Mouse (Mus musculus) MEL (cell line): ENCODE data around the gene Myo15b. TPM values are rescaled to one million over a fixed set of nuclear protein-coding genes. Genes with fewer than 3 reads are reported as not detected.
A peak's percentile ranks its signal among the peaks of the same experiment; 100 is the strongest.

Source experiments
- DNase-seq: peaks from one replicate; pipeline ENCODE4 v3.0.0; 2011; ENCODE audit warnings: low read depth, low spot score
- H3K27ac ChIP-seq: 2 replicates; pipeline ENCODE4 v1.5.1; 2012; ENCODE audit warnings: low read depth, mild to moderate bottlenecking, control low read depth, low read length, moderate library complexity; ENCODE audit not compliant: control insufficient read depth
- H3K27me3 ChIP-seq, 2 experiments: fragments of 150-350 bp in 1 of 2; sonication (generic) in 1 of 2; 2 replicates each; pipeline ENCODE4 v1.6.1; 2012; ENCODE audit warnings: low read length in 2 of 2, mild to moderate bottlenecking in 2 of 2, improper control_type of control experiment in 1 of 2, moderate library complexity in 1 of 2; ENCODE audit not compliant: insufficient read depth in 2 of 2, control insufficient read depth in 1 of 2
- H3K36me3 ChIP-seq, 2 experiments: 2 replicates each; pipeline ENCODE4 v1.6.1; 2012 to 2014; ENCODE audit warnings: low read length in 2 of 2, improper control_type of control experiment in 1 of 2, inconsistent platforms in 1 of 2, mild to moderate bottlenecking in 1 of 2; ENCODE audit not compliant: insufficient read depth in 2 of 2, control insufficient read depth in 1 of 2
- H3K4me1 ChIP-seq, 2 experiments: fragments of 150-350 bp in 1 of 2; sonication (generic) in 1 of 2; 2 replicates each; pipeline ENCODE4 v1.6.1; 2012; ENCODE audit warnings: low read length in 2 of 2, improper control_type of control experiment in 1 of 2, mild to moderate bottlenecking in 1 of 2; ENCODE audit not compliant: insufficient read depth in 2 of 2, control insufficient read depth in 1 of 2
- H3K4me3 ChIP-seq, 2 experiments: fragments of 150-350 bp in 1 of 2; sonication (generic) in 1 of 2; 2 replicates each; pipeline ENCODE4 v1.5.1; 2012; ENCODE audit warnings: low read depth in 2 of 2, low read length in 2 of 2, mild to moderate bottlenecking in 2 of 2, moderate library complexity in 2 of 2, control low read depth in 1 of 2, improper control_type of control experiment in 1 of 2; ENCODE audit not compliant: control insufficient read depth in 1 of 2, insufficient read depth in 1 of 2
- H3K79me2 ChIP-seq: 2 replicates; pipeline ENCODE4 v1.6.1; 2012; ENCODE audit warnings: mild to moderate bottlenecking, low read length, moderate library complexity; ENCODE audit not compliant: control insufficient read depth, poor library complexity, insufficient read depth
- H3K9ac ChIP-seq: 2 replicates; pipeline ENCODE4 v1.6.1; 2012; ENCODE audit warnings: low read depth, mild to moderate bottlenecking, control low read depth, low read length, moderate library complexity; ENCODE audit not compliant: control insufficient read depth, poor library complexity, severe bottlenecking
- H3K9me3 ChIP-seq: fragments of 150-350 bp; sonication (generic); replicated peaks from 2 replicates; pipeline ENCODE4 v1.6.1; 2012; ENCODE audit warnings: mild to moderate bottlenecking, low read length, improper control_type of control experiment, moderate library complexity; ENCODE audit not compliant: insufficient read depth
- BHLHE40 ChIP-seq: IDR thresholded peaks from 2 replicates; pipeline ENCODE4 v1.6.1; 2012; ENCODE audit warnings: low read depth, mild to moderate bottlenecking, inconsistent platforms, low read length, improper control_type of control experiment, borderline replicate concordance
- CHD1 ChIP-seq: IDR thresholded peaks from 2 replicates; pipeline ENCODE4 v1.6.1; 2012; ENCODE audit warnings: low read depth, mild to moderate bottlenecking, inconsistent platforms, low read length, improper control_type of control experiment
- CHD2 ChIP-seq: IDR thresholded peaks from 2 replicates; pipeline ENCODE4 v1.6.1; 2011; ENCODE audit warnings: low read length, improper control_type of control experiment
- CTCF ChIP-seq, 3 experiments: IDR thresholded peaks in 2 of 3; conservative IDR thresholded peaks in 1 of 3; 2 replicates each; pipeline ENCODE4 v1.5.1; 2011 to 2012; ENCODE audit warnings: low read length in 3 of 3, low read depth in 2 of 3, mild to moderate bottlenecking in 2 of 3, improper control_type of control experiment in 1 of 3, inconsistent platforms in 1 of 3, mixed read lengths in 1 of 3, moderate library complexity in 1 of 3; ENCODE audit not compliant: control insufficient read depth in 1 of 3, insufficient read depth in 1 of 3, poor library complexity in 1 of 3, severe bottlenecking in 1 of 3
- EP300 ChIP-seq, 2 experiments: IDR thresholded peaks; 2 replicates each; pipeline ENCODE4 v1.6.1; 2011; ENCODE audit warnings: improper control_type of control experiment in 2 of 2, low read length in 2 of 2, low read depth in 1 of 2, mild to moderate bottlenecking in 1 of 2
- ETS1 ChIP-seq: IDR thresholded peaks from 2 replicates; pipeline ENCODE4 v1.6.1; 2012; ENCODE audit warnings: low read depth, mild to moderate bottlenecking, inconsistent platforms, low read length, improper control_type of control experiment, moderate library complexity
- GABPA ChIP-seq: IDR thresholded peaks from 2 replicates; pipeline ENCODE4 v1.6.1; 2012; ENCODE audit warnings: low read depth, mild to moderate bottlenecking, inconsistent platforms, low read length, improper control_type of control experiment, moderate library complexity
- GATA1 ChIP-seq: IDR thresholded peaks from 2 replicates; pipeline ENCODE4 v1.6.1; 2011; ENCODE audit warnings: low read depth, low read length, improper control_type of control experiment
- HCFC1 ChIP-seq: IDR thresholded peaks from 2 replicates; pipeline ENCODE4 v1.6.1; 2012; ENCODE audit warnings: low read depth, mild to moderate bottlenecking, inconsistent platforms, low read length, improper control_type of control experiment, moderate library complexity
- JUND ChIP-seq: IDR thresholded peaks from 2 replicates; pipeline ENCODE4 v1.6.1; 2011; ENCODE audit warnings: low read depth, mild to moderate bottlenecking, improper control_type of control experiment, low read length
- KAT2A ChIP-seq: conservative IDR thresholded peaks from 2 replicates; pipeline ENCODE4 v1.6.1; 2012; ENCODE audit warnings: low read depth, low read length, improper control_type of control experiment, inconsistent platforms
- MAX ChIP-seq: IDR thresholded peaks from 2 replicates; pipeline ENCODE4 v1.6.1; 2011; ENCODE audit warnings: low read length, improper control_type of control experiment
- MAZ ChIP-seq: IDR thresholded peaks from 2 replicates; pipeline ENCODE4 v1.6.1; 2012; ENCODE audit warnings: low read depth, mild to moderate bottlenecking, inconsistent platforms, low read length, improper control_type of control experiment
- MEF2A ChIP-seq: IDR thresholded peaks from 2 replicates; pipeline ENCODE4 v1.6.1; 2014; ENCODE audit warnings: low read depth, mild to moderate bottlenecking, inconsistent platforms, low read length, improper control_type of control experiment; ENCODE audit not compliant: poor library complexity, insufficient replicate concordance, severe bottlenecking; ENCODE audit errors: extremely low read depth
- MXI1 ChIP-seq: IDR thresholded peaks from 2 replicates; pipeline ENCODE4 v1.6.1; 2011; ENCODE audit warnings: mild to moderate bottlenecking, low read depth, low read length, improper control_type of control experiment
- MYB ChIP-seq: IDR thresholded peaks from 2 replicates; pipeline ENCODE4 v1.6.1; 2011; ENCODE audit warnings: mild to moderate bottlenecking, low read depth, low read length, improper control_type of control experiment
- MYC ChIP-seq: IDR thresholded peaks from 2 replicates; pipeline ENCODE4 v1.6.1; 2011; ENCODE audit warnings: low read depth, mild to moderate bottlenecking, low read length, improper control_type of control experiment, moderate library complexity
- NELFE ChIP-seq: IDR thresholded peaks from 2 replicates; pipeline ENCODE4 v1.6.1; 2011; ENCODE audit warnings: low read depth, low read length, improper control_type of control experiment
- NRF1 ChIP-seq: IDR thresholded peaks from 2 replicates; pipeline ENCODE4 v1.6.1; 2014; ENCODE audit warnings: low read depth, mild to moderate bottlenecking, inconsistent platforms, low read length, improper control_type of control experiment, moderate library complexity; ENCODE audit not compliant: poor library complexity, insufficient read depth, severe bottlenecking
- POLR2AphosphoS5 ChIP-seq: IDR thresholded peaks from 2 replicates; pipeline ENCODE4 v1.6.1; 2012; ENCODE audit warnings: low read depth, borderline replicate concordance, mild to moderate bottlenecking, inconsistent platforms, low read length, moderate library complexity, mixed read lengths
- RAD21 ChIP-seq: IDR thresholded peaks from 2 replicates; pipeline ENCODE4 v1.6.1; 2011; ENCODE audit warnings: mild to moderate bottlenecking, low read depth, low read length, improper control_type of control experiment
- RCOR1 ChIP-seq: IDR thresholded peaks from 2 replicates; pipeline ENCODE4 v1.6.1; 2012; ENCODE audit warnings: low read depth, mild to moderate bottlenecking, inconsistent platforms, low read length, improper control_type of control experiment
- SIN3A ChIP-seq: IDR thresholded peaks from 2 replicates; pipeline ENCODE4 v1.6.1; 2012; ENCODE audit warnings: low read length, improper control_type of control experiment, inconsistent platforms
- SMC3 ChIP-seq: IDR thresholded peaks from 2 replicates; pipeline ENCODE4 v1.6.1; 2011; ENCODE audit warnings: low read depth, low read length, improper control_type of control experiment
- TAL1 ChIP-seq: IDR thresholded peaks from 2 replicates; pipeline ENCODE4 v1.6.1; 2012; ENCODE audit warnings: mild to moderate bottlenecking, inconsistent platforms, low read length, moderate library complexity, mixed read lengths
- TBP ChIP-seq: IDR thresholded peaks from 2 replicates; pipeline ENCODE4 v1.8.0; 2011; ENCODE audit warnings: low read depth, low read length, improper control_type of control experiment
- TCF12 ChIP-seq: IDR thresholded peaks from 2 replicates; pipeline ENCODE4 v1.6.1; 2014; ENCODE audit warnings: low read depth, mild to moderate bottlenecking, inconsistent platforms, low read length, improper control_type of control experiment, moderate library complexity
- UBTF ChIP-seq: IDR thresholded peaks from 2 replicates; pipeline ENCODE4 v1.6.1; 2012; ENCODE audit warnings: low read depth, mild to moderate bottlenecking, inconsistent platforms, low read length, improper control_type of control experiment, moderate library complexity, borderline replicate concordance; ENCODE audit not compliant: insufficient read depth
- USF1 ChIP-seq: IDR thresholded peaks from 2 replicates; pipeline ENCODE4 v1.6.1; 2014; ENCODE audit warnings: low read depth, mild to moderate bottlenecking, inconsistent platforms, low read length, improper control_type of control experiment, moderate library complexity
- USF2 ChIP-seq, 2 experiments: IDR thresholded peaks; 2 replicates each; pipeline ENCODE4 v1.6.1; 2011 to 2012; ENCODE audit warnings: improper control_type of control experiment in 2 of 2, low read length in 2 of 2, borderline replicate concordance in 1 of 2, inconsistent platforms in 1 of 2, low read depth in 1 of 2, mild to moderate bottlenecking in 1 of 2; ENCODE audit not compliant: insufficient read depth in 1 of 2
- ZC3H11A ChIP-seq: IDR thresholded peaks from 2 replicates; pipeline ENCODE4 v1.6.1; 2012; ENCODE audit warnings: low read depth, mild to moderate bottlenecking, inconsistent platforms, low read length, improper control_type of control experiment
- ZKSCAN1 ChIP-seq: IDR thresholded peaks from 2 replicates; pipeline ENCODE4 v1.6.1; 2012; ENCODE audit warnings: low read depth, mild to moderate bottlenecking, inconsistent platforms, low read length, improper control_type of control experiment, moderate library complexity
- ZMIZ1 ChIP-seq: IDR thresholded peaks from 2 replicates; pipeline ENCODE4 v1.6.1; 2012; ENCODE audit warnings: low read depth, mild to moderate bottlenecking, inconsistent platforms, low read length, improper control_type of control experiment, moderate library complexity
- ZNF384 ChIP-seq: IDR thresholded peaks from 2 replicates; pipeline ENCODE4 v1.6.1; 2012; ENCODE audit warnings: low read depth, mild to moderate bottlenecking, inconsistent platforms, low read length, improper control_type of control experiment
- polyA plus RNA-seq, 2 experiments: library from polyadenylated mRNA; stranded (reverse) in 1 of 2; unstranded in 1 of 2; fragments of >175 nt in 1 of 2; fragments of >200 nt in 1 of 2; gene quantifications; 2 replicates each; pipeline versions ENCODE4 v1.2.1 to v1.2.4; 2012; ENCODE audit warnings: low replicate concordance in 2 of 2, low read depth in 1 of 2; ENCODE audit not compliant: insufficient read length in 2 of 2, insufficient read depth in 1 of 2, missing spikeins in 1 of 2
- total RNA-seq: library from RNA; depleted of rRNA; stranded (reverse); fragments of 300-350 nt; gene quantifications from 2 replicates; pipeline ENCODE4 v1.2.3, GENCODE M21; 2012

Myo15b gene
- total and polyA plus RNA-seq, 3 experiments: 1.5 to 3.2 TPM; not detected in 1

GRCm38 (mm10) chr11:115823774-115824740 lies 34.1 kb upstream of the Myo15b start, which contains the start of gene Llgl2:
Llgl2 (plus strand) TSS chr11:115824049.
- 0 out of 2 replicates have a peak within 1 kb of the TSS, but pooled peaks have one; percentile 11 for H3K27ac ChIP-seq
- peak within 1 kb of the TSS; percentile 82 for H3K9ac ChIP-seq
- H3K27me3 ChIP-seq: no peaks in the 10 kb centered on the region
- DNase-seq: peak; percentile 96
- peak within 1 kb of the TSS; percentile 80 to 96 for H3K4me3 ChIP-seq
- H3K79me2 ChIP-seq: peaks cover 9% of the 10 kb centered on the region
- peaks cover 0 to 14% of the 10 kb centered on the region in 2 experiments; a peak in 3 of 4 replicates for H3K4me1 ChIP-seq
- H3K9me3 ChIP-seq: no peaks in the 10 kb centered on the region
- peaks cover 0 to 4% of the 10 kb centered on the region in 2 experiments; a peak in 1 of 4 replicates for H3K36me3 ChIP-seq
- TF ChIP-seq CHD1: no peak
- peak; percentile 67 for TF ChIP-seq MXI1
- TF ChIP-seq GATA1: no peak
- peak; percentile 95 for TF ChIP-seq NELFE
- peak; percentile 62; the same call in 1 of the 2 replicates for TF ChIP-seq TCF12
- no peak for TF ChIP-seq MEF2A
- peak; percentile 94 for TF ChIP-seq ZMIZ1
- no peak for TF ChIP-seq GABPA
- TF ChIP-seq ZNF384: no peak
- TF ChIP-seq SIN3A: peak; percentile 76
- no peak for TF ChIP-seq USF2 (IDR thresholded peaks at IDR 0.05; ENCODE audit: borderline replicate concordance in 1 of 2, insufficient read depth in 1 of 2, low read depth in 1 of 2, low read length in 2 of 2)
- TF ChIP-seq SMC3: no peak
- TF ChIP-seq POLR2AphosphoS5: no peak
- TF ChIP-seq USF1: no peak; the same call in 1 of the 2 replicates
- TF ChIP-seq ZKSCAN1: no peak
- no peak for TF ChIP-seq CHD2
- peak; percentile 40; the same call in 1 of the 2 replicates for TF ChIP-seq NRF1
- TF ChIP-seq UBTF: peak; percentile 87; the same call in 1 of the 2 replicates
- TF ChIP-seq MYC: no peak
- TF ChIP-seq EP300 (IDR thresholded peaks at IDR 0.05; ENCODE audit: low read depth in 1 of 2, low read length in 2 of 2): no peak
- no peak for TF ChIP-seq MYB
- TF ChIP-seq MAX: peak; percentile 22; the same call in 1 of the 2 replicates
- TF ChIP-seq MAZ: no peak
- TF ChIP-seq CTCF (IDR thresholded peaks at IDR 0.05 in 2 of 3, conservative IDR thresholded peaks at IDR 0.05 in 1 of 3; ENCODE audit: control insufficient read depth in 1 of 3, insufficient read depth in 1 of 3, low read depth in 2 of 3, low read length in 3 of 3, poor library complexity in 1 of 3, severe bottlenecking in 1 of 3): no peak
- peak; percentile 45; the same call in 1 of the 2 replicates for TF ChIP-seq ETS1
- TF ChIP-seq RAD21: no peak
- TF ChIP-seq HCFC1: peak; percentile 66
- TF ChIP-seq TBP: peak; percentile 40; the same call in 1 of the 2 replicates
- TF ChIP-seq RCOR1: 0 out of 2 replicates have a peak, but pooled peaks have one; percentile 28
- TF ChIP-seq TAL1: no peak
- no peak for TF ChIP-seq ZC3H11A
- no peak for TF ChIP-seq JUND
- TF ChIP-seq BHLHE40: no peak
- TF ChIP-seq KAT2A: no peak; the same call in 1 of the 2 replicates
